Mouse (Mus musculus) intestine, embryonic 14.5 days (tissue): Measurements from ENCODE around the gene Podxl2. TPM values are rescaled to one million over a fixed set of nuclear protein-coding genes. Genes with fewer than 3 reads are reported as not detected.
A peak's percentile ranks its signal among the peaks of the same experiment; 100 is the strongest.

Source experiments
- ATAC-seq: fragments of 200-750 bp; cut with Nextera tagmentation; replicated peaks from 2 replicates; pipeline ENCODE4 v1.8.0; 2017; ENCODE audit warnings: low read depth, moderate number of reproducible peaks, moderate TSS enrichment, moderate library complexity; ENCODE audit not compliant: low FRiP score, low TSS enrichment
- DNase-seq: peaks from one replicate; pipeline ENCODE4 v3.0.0-alpha.2; 2018; ENCODE audit warnings: low spot score
- H3K27ac ChIP-seq: fragments of 300-500 bp; sonication (generic); 2 replicates; pipeline ENCODE4 v1.5.1; 2014; ENCODE audit warnings: low read depth, mild to moderate bottlenecking, control low read depth
- H3K27me3 ChIP-seq: fragments of 300-500 bp; sonication (generic); replicated peaks from 2 replicates; pipeline ENCODE4 v1.6.1; 2014; ENCODE audit warnings: low read length, control low read depth; ENCODE audit not compliant: control insufficient read depth, insufficient read depth
- H3K36me3 ChIP-seq: fragments of 300-500 bp; sonication (generic); 2 replicates; pipeline ENCODE4 v1.6.1; 2014; ENCODE audit warnings: low read length, control low read depth; ENCODE audit not compliant: control insufficient read depth, insufficient read depth
- H3K4me1 ChIP-seq: fragments of 300-500 bp; sonication (generic); replicated peaks from 2 replicates; pipeline ENCODE4 v1.6.1; 2014; ENCODE audit warnings: low read length, control low read depth, mixed read lengths; ENCODE audit not compliant: control insufficient read depth, insufficient read depth
- H3K4me2 ChIP-seq: fragments of 300-500 bp; sonication (generic); 2 replicates; pipeline ENCODE4 v1.6.1; 2014; ENCODE audit warnings: low read length
- H3K4me3 ChIP-seq: fragments of 300-500 bp; sonication (generic); 2 replicates; pipeline ENCODE4 v1.5.1; 2014; ENCODE audit warnings: low read depth, low read length, control low read depth, mixed read lengths
- H3K9ac ChIP-seq: fragments of 300-500 bp; sonication (generic); 2 replicates; pipeline ENCODE4 v1.6.1; 2014; ENCODE audit warnings: mild to moderate bottlenecking, low read length
- H3K9me3 ChIP-seq: fragments of 300-500 bp; sonication (generic); 2 replicates; pipeline ENCODE4 v1.6.1; 2016; ENCODE audit warnings: low read length, control low read depth; ENCODE audit not compliant: control insufficient read depth
- WGBS: fragments of 180-500 bp; shearing (Covaris S2); extraction: QIAGEN DNeasy Blood & Tissue Kit; methylation state at CpG from one replicate; pipeline ENCODE4 v1.1.7; 2014; 5-methylcytosine and 5-hydroxymethylcytosine counted together
- polyA plus RNA-seq: library from polyadenylated mRNA; unstranded; fragments of >200 nt; fragmentation: Nextera tagmentation; extraction: Ambion mirVana; gene quantifications from 2 replicates; pipeline ENCODE4 v1.2.1, GENCODE M21; 2014

The Podxl2 gene
- polyA plus RNA-seq, 1 experiment from 2014 or later = 68.0 TPM

DNA sequence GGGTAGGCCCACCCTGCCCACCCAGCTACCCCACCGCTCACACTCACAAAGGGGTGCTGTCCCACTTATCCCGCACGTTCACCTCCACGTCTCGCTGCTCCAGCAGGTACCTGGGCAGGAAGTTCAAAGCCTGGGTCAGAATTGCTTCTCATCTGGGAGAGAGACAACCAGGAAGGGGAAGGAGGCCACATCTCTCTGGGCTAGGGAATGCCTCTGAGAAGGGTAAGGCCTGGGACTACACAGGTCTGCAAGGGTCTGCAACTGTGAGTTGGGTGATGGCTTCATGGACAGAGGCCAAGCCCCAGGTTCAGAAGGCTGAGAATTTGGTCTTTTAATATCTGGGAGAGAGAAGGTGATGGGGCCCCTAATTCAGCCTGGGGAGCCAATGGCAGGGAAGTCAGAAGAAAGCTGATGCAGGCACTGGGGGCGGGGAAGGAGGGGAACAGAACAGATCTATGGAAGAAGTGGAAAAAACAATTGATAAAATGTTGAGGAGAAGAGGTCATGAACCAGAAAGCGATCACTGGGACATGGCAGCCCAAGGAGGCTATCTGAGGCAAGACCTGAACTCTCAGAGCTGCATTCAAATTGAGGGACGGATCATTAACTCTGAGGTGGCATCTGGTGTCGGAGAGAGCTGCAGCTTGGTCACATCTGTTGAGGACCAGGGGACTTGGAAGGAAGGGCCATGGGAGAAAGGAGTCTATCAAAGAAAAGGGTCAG is 33.9 kb downstream of the Podxl2 start:
- WGBS = 53% methylated on average over 9 of the region's 9 CpGs
- peaks cover 14% of the 10 kb centered on the region for H3K4me1 ChIP-seq
- no peaks in the 10 kb centered on the region for H3K9me3 ChIP-seq
- H3K4me2 ChIP-seq = peak overlapping the region; percentile 94
- ATAC-seq (no peak), DNase-seq (no peak)
- peaks cover 32% of the 10 kb centered on the region for H3K36me3 ChIP-seq
- peak overlapping the region; percentile 76 for H3K4me3 ChIP-seq
- H3K27me3 ChIP-seq = no peaks in the 10 kb centered on the region
- peak overlapping the region; percentile 75 for H3K27ac ChIP-seq
- H3K9ac ChIP-seq = peak overlapping the region; percentile 81

DNA sequence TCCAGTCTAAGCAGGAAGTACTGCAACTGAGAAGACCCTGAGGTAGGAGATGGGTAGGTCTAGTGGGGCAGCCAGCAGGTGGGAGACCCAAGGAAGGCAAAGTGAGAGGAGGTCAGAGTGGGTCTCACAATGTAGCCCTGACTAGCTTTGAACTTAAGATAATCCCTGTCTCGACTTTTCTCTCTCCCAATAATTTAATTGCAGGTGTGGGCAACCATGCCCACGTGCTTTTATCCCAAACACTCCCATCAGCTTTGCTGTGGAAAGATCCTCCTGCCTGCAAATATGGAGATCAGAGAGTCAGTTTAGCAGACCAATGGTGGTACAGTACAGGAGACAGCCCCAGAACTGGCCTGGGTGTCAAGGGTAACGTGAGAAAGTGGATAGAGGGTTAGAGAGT is 34.6 kb downstream of the Podxl2 start:
- H3K4me2 ChIP-seq = no peak overlapping the region
- no peaks in the 10 kb centered on the region for H3K9me3 ChIP-seq
- H3K27me3 ChIP-seq = no peaks in the 10 kb centered on the region
- H3K27ac ChIP-seq = no peak overlapping the region
- H3K36me3 ChIP-seq = peaks cover 39% of the 10 kb centered on the region
- ATAC-seq (no peak), DNase-seq (no peak)
- WGBS = 72% methylated on average over 3 of the region's 3 CpGs
- no peak overlapping the region for H3K9ac ChIP-seq
- no peak overlapping the region for H3K4me3 ChIP-seq
- H3K4me1 ChIP-seq = peaks cover 14% of the 10 kb centered on the region

DNA sequence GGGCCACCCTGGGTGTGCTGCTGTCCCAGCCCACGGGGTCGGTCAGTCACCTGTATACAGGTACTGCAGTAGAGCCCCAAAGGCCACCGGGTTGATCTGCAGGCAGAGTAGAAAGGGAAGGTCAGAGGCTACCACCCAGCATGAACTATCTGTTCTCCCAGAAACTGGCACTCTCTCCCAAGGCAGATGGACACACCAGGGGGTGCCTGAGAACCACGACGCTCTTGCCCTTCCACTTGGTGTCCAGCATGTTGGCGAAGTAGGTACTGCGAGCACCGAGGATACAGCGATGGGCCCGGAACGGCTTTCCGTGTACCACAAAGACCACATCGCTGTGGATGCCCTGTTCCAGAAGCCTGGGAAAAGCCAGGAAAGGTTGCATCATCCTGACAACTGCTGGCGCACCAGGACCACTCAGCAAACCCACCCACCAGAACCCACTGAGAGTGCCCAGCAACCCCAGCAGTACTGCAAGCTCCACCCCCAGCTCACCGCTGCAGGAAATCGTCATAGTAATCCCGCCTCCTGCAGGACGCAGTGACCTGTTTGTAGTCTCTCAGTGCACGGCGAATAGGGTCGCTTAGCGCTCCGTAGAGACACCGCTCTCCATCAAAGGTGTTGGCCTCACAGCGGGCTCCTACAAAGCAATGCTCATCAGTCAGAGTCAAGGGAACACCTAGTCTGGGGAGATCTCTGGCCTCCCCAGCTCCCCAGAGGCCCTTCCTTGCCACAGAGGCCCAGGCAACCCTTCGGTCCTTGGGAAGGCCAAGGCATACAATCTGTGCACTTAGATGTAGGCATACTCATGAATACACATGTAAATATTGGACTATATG is 35.5 kb downstream of the Podxl2 start:
- DNase-seq (no peak), ATAC-seq (no peak)
- H3K27me3 ChIP-seq = no peaks in the 10 kb centered on the region
- H3K36me3 ChIP-seq = peaks cover 39% of the 10 kb centered on the region
- no peak overlapping the region for H3K4me3 ChIP-seq
- no peak overlapping the region for H3K27ac ChIP-seq
- H3K4me1 ChIP-seq = peaks cover 14% of the 10 kb centered on the region
- no peak overlapping the region for H3K4me2 ChIP-seq
- WGBS = 83% methylated on average over 26 of the region's 26 CpGs
- no peaks in the 10 kb centered on the region for H3K9me3 ChIP-seq
- no peak overlapping the region for H3K9ac ChIP-seq

DNA sequence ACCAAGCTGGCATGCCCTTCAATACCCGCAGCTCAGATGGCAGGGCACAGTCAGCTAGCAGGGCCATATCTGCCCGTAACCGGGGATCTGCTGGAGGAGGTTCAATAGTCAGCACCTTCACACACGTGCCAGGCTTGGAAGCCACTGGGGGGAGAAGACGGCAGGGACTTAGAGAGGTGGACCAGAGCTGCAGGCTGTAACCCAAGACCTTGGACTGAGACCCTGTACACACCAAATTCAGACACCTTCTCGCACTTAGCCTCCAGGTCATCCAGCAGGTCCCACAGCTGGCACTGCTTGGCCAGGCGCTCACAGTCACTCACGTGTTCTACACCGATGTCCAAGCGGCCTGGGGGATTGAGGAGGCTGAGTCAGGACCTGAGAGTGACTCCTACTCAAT is 36.2 kb downstream of the Podxl2 start:
- Histone ChIP-seq H3K4me1 (peaks cover 14% of the 10 kb centered on the region), H3K9ac (no peak overlapping the region), H3K4me3 (no peak overlapping the region), H3K27me3 (no peaks in the 10 kb centered on the region), H3K36me3 (peaks cover 39% of the 10 kb centered on the region), H3K27ac (no peak overlapping the region), H3K4me2 (no peak overlapping the region), H3K9me3 (no peaks in the 10 kb centered on the region)
- 95% methylated on average over 10 of the region's 10 CpGs for WGBS
- DNase-seq (no peak), ATAC-seq (no peak)

DNA sequence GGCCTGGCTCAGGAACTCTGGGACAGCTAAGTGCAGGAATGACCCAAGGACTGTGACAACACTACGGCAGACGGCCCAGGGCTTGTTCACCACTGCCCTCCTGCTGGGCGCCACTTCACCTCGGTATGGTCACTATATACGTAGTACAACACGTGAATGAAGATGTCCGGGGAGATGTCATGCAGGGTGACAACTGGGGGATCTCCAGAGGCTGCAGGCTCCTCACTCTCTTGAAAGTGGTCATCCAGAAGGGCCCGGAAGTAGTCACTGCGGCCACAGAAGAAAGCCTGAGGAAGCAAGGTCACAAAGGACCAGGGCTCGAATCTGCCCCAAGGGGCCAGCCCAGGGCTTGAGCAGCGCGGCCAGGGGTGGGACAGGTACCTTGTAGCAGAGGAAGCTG is 36.8 kb downstream of the Podxl2 start:
- DNase-seq = no peak
- peaks cover 9% of the 10 kb centered on the region for H3K4me1 ChIP-seq

DNA sequence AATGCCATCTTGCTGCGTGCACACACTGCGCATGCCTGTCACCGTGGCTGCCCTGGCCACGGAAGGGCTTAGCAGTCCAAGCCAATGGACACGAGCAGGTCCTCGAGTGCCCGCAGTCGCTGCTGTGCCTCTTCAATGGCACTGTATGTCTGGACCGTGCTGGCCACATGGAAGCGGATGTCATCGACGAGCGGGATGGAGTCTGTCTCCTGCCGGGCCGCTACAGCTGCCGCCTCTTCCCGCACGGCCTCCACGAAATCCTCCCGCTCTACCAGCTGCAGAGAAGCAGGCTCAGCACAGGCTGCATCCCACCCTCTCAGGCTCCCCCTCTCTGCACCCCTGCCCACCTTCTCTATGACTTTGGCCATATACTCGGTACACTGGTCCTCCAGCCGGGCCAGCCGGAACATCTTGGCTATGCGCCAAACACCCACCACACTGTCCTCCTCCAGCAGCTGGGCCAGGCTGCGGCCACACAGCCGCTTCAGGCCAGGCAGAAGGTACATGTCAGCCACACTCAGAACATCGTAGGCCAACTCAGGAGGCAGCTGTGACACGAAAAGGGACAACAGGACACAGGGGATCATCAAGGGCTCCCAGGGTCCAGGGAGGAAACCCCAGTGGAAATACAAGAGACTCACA is 38.5 kb downstream of the Podxl2 start:
- Histone ChIP-seq H3K27me3 (no peaks in the 10 kb centered on the region), H3K4me2 (no peak overlapping the region), H3K4me3 (no peak overlapping the region), H3K36me3 (peaks cover 39% of the 10 kb centered on the region), H3K27ac (no peak overlapping the region), H3K9ac (no peak overlapping the region), H3K4me1 (peaks cover 8% of the 10 kb centered on the region), H3K9me3 (no peaks in the 10 kb centered on the region)
- WGBS = 86% methylated on average over 28 of the region's 28 CpGs
- DNase-seq = no peak
- no peak for ATAC-seq

More for the DNA sequence above, 36.8 kb downstream of the Podxl2 start:
- H3K9me3 ChIP-seq = no peaks in the 10 kb centered on the region
- no peak overlapping the region for H3K9ac ChIP-seq
- ATAC-seq = no peak
- no peak overlapping the region for H3K4me3 ChIP-seq
- peaks cover 39% of the 10 kb centered on the region for H3K36me3 ChIP-seq
- H3K27me3 ChIP-seq = no peaks in the 10 kb centered on the region
- H3K27ac ChIP-seq = no peak overlapping the region
- no peak overlapping the region for H3K4me2 ChIP-seq
- 95% methylated on average over 12 of the region's 12 CpGs for WGBS

DNA sequence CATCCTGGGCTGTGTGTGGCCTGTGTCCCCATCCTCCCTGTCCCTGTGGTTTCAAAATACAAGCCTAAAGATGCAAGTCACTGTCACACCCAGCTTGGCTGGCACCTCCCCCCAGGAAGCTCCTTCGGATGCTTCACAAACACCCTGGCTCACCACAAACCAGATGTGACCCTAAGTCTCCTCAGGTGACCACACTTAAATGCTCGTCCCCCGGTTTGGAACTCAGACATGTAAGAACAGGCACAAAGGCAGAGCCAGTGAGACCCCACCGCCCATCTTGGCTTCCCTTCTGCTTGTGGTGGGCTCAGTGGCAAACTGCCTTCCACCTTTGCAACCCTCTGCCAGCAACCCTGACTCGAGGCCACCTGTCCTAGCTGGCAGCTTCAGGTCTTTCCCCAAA is 39.8 kb downstream of the Podxl2 start:
- ATAC-seq = no peak
- H3K4me2 ChIP-seq = no peak overlapping the region
- peaks cover 39% of the 10 kb centered on the region for H3K36me3 ChIP-seq
- no peak overlapping the region for H3K27ac ChIP-seq
- no peaks in the 10 kb centered on the region for H3K9me3 ChIP-seq
- no peak for DNase-seq
- no peak overlapping the region for H3K9ac ChIP-seq
- 82% methylated on average over 5 of the region's 5 CpGs for WGBS
- H3K4me1 ChIP-seq = 0 out of 2 replicates have a peak, but pooled peaks cover 3% of the 10 kb centered on the region
- H3K4me3 ChIP-seq = no peak overlapping the region
- H3K27me3 ChIP-seq = no peaks in the 10 kb centered on the region

DNA sequence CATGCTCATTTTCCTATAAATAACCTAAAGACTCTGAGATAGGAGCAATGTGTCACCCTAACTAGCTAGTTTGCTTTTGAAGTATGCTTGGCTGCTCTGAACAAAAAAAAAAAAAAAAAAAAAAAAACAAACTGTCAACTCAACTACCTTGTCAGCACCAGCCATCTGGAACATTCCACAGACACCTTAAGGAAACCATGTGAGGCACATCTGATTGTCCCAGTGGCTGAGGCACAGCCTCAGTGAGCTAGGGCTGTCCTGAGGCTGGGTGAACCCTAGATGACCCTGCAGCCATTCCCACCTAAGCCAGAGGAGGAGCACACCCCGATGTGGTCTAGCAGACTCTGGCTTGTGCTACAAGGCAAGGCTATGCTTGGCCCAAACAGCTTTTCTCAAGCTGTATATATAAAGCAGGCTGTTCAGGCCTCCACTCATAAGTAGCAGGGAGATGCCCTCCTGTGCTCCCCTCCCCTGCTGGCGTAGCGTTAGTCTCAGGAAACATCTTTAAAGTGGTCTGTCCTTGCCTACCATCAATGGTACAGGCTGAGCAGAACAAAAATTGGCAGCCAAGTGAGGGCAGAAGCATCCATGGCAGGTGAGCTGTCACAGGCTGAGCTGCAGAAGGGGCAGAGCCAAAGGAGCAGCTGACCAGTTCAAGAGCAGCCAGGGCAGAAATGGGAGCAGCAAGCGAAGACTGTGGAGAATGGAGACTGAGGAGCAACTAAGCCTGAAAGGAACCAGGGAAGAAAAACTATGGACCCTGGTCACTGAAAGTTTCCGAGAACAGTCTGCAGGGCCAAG is 41.3 kb downstream of the Podxl2 start:
- no peak overlapping the region for H3K4me3 ChIP-seq
- WGBS = 71% methylated on average over 5 of the region's 5 CpGs
- DNase-seq = no peak
- peaks cover 30% of the 10 kb centered on the region for H3K36me3 ChIP-seq
- H3K9me3 ChIP-seq = no peaks in the 10 kb centered on the region
- H3K9ac ChIP-seq = no peak overlapping the region
- no peak overlapping the region for H3K27ac ChIP-seq
- no peaks in the 10 kb centered on the region for H3K27me3 ChIP-seq
- H3K4me2 ChIP-seq = no peak overlapping the region
- H3K4me1 ChIP-seq = 0 out of 2 replicates have a peak, but pooled peaks cover 3% of the 10 kb centered on the region
- no peak for ATAC-seq
